Mouse (Mus musculus): ENCODE data around the gene Esp38. TPM values are rescaled to one million over a fixed set of nuclear protein-coding genes. Genes with fewer than 3 reads are reported as not detected.
"Not testable (repeated sequence)": the region's sequence is repeated elsewhere in the genome, so short reads cannot be mapped to it uniquely, and the experiment has no call there.

The Esp38 gene
- not detected in 2 replicates for polyA plus RNA-seq (2015; fragmentation: Nextera tagmentation; extraction: Ambion mirVana)

GRCm38 (mm10) chr17:39950220-39950619, at the start of gene Esp38:
TSS of gene Esp38 (plus strand) at chr17:39950520.
- no peak within 1 kb of the TSS for H3K9ac ChIP-seq (replicated peaks; ENCODE audit: low read depth)
- no peak within 1 kb of the TSS for H3K27ac ChIP-seq (ENCODE audit: low read length)
- no peaks in the 10 kb centered on the region for H3K27me3 ChIP-seq (replicated peaks; ENCODE audit: insufficient read depth, low read length)
- TF ChIP-seq EP300 (IDR thresholded peaks at IDR 0.05) = no peak
- no peak for TF ChIP-seq CTCF (IDR thresholded peaks at IDR 0.05)
- no peak within 1 kb of the TSS for H3K4me3 ChIP-seq (ENCODE audit: low read depth, low read length)
- DNase-seq (ENCODE audit: low spot score) (no peak), ATAC-seq (no peak)
- no peaks in the 10 kb centered on the region for H3K36me3 ChIP-seq (ENCODE audit: insufficient read depth, low read length)
- H3K9me3 ChIP-seq (ENCODE audit: low read length) = no peaks in the 10 kb centered on the region
- 58% methylated on average over 3 of the region's 3 CpGs for WGBS
- H3K4me2 ChIP-seq (replicated peaks; ENCODE audit: low read depth, low read length) = no peak within 1 kb of the TSS
- H3K4me1 ChIP-seq (ENCODE audit: insufficient read depth, low read depth, low read length) = no peaks in the 10 kb centered on the region

- not testable (repeated sequence) for H3K27me3 ChIP-seq (replicated peaks; ENCODE audit: insufficient read depth, low read length); H3K9me3 ChIP-seq (ENCODE audit: low read length); DNase-seq (ENCODE audit: low spot score); H3K36me3 ChIP-seq (ENCODE audit: insufficient read depth, low read length); H3K27ac ChIP-seq (ENCODE audit: low read length); ATAC-seq; H3K4me2 ChIP-seq (replicated peaks; ENCODE audit: low read depth, low read length); H3K4me1 ChIP-seq (ENCODE audit: insufficient read depth, low read depth, low read length); H3K9ac ChIP-seq (replicated peaks; ENCODE audit: low read depth); H3K4me3 ChIP-seq (ENCODE audit: low read depth, low read length)
- 56% methylated on average over 7 of the region's 8 CpGs for WGBS
Measured at GRCm38 (mm10) chr17:39902928-39903545, 47.3 kb upstream of the Esp38 start.

Other genes with a start within 250 kb of the Esp38 start
- gene AC192777.2, start 144.9 kb downstream of the Esp38 start, polyA plus RNA-seq (2015; fragmentation: Nextera tagmentation; extraction: Ambion mirVana) = not detected in 2 replicates